Mouse (Mus musculus) forebrain, embryonic 12.5 days (tissue): ENCODE measurements around the gene Madcam1. TPM values are rescaled to one million over a fixed set of nuclear protein-coding genes. Genes with fewer than 3 reads are reported as not detected.

Source experiments
- ATAC-seq: fragments of 200-750 bp; cut with Nextera tagmentation; 2 replicates; pipeline ENCODE4 v1.8.0; 2017; ENCODE audit warnings: moderate TSS enrichment; ENCODE audit not compliant: low FRiP score
- H3K27ac ChIP-seq: fragments of 300-500 bp; sonication (generic); 2 replicates; pipeline ENCODE4 v1.5.1; 2016; ENCODE audit warnings: mild to moderate bottlenecking
- H3K27me3 ChIP-seq: fragments of 300-500 bp; sonication (generic); 2 replicates; pipeline ENCODE4 v1.6.1; 2016; ENCODE audit warnings: mild to moderate bottlenecking
- H3K36me3 ChIP-seq: fragments of 300-500 bp; sonication (generic); replicated peaks from 2 replicates; pipeline ENCODE4 v1.6.1; 2016; ENCODE audit warnings: mild to moderate bottlenecking
- H3K4me1 ChIP-seq: fragments of 300-500 bp; sonication (generic); 2 replicates; pipeline ENCODE4 v1.6.1; 2016
- H3K4me2 ChIP-seq: fragments of 300-500 bp; sonication (generic); 2 replicates; pipeline ENCODE4 v1.6.1; 2016; ENCODE audit warnings: mild to moderate bottlenecking, moderate library complexity
- H3K4me3 ChIP-seq: fragments of 300-500 bp; sonication (generic); replicated peaks from 2 replicates; pipeline ENCODE4 v1.5.1; 2016; ENCODE audit warnings: mild to moderate bottlenecking
- H3K9ac ChIP-seq: fragments of 300-500 bp; sonication (generic); 2 replicates; pipeline ENCODE4 v1.6.1; 2016; ENCODE audit warnings: mild to moderate bottlenecking
- H3K9me3 ChIP-seq: fragments of 300-500 bp; sonication (generic); 2 replicates; pipeline ENCODE4 v1.6.1; 2016
- WGBS: fragments of 180-500 bp; shearing (Covaris S2); methylation state at CpG from one replicate; pipeline ENCODE4 v1.1.7; 2016; 5-methylcytosine and 5-hydroxymethylcytosine counted together
- polyA plus RNA-seq: library from polyadenylated mRNA; unstranded; fragments of >200 nt; fragmentation: Nextera tagmentation; extraction: Ambion mirVana; gene quantifications from 2 replicates; pipeline ENCODE4 v1.2.1, GENCODE M21; 2016

Madcam1 gene
- polyA plus RNA-seq, 1 experiment from 2014 or later = 1.0 TPM

- Histone ChIP-seq H3K27ac (0 out of 2 replicates have a peak overlapping the region, but pooled peaks have one; percentile 81), H3K4me1 (peaks cover 21% of the 10 kb centered on the region), H3K9ac (0 out of 2 replicates have a peak overlapping the region, but pooled peaks have one; percentile 21), H3K27me3 (peaks cover 42% of the 10 kb centered on the region), H3K9me3 (no peaks in the 10 kb centered on the region), H3K4me2 (peak overlapping the region; percentile 86), H3K4me3 (peak overlapping the region; percentile 78), H3K36me3 (no peaks in the 10 kb centered on the region)
- WGBS = 4% methylated on average over 23 of the region's 23 CpGs
- ATAC-seq = peak; percentile 30; the same call in 1 of the 2 replicates
Observed at GRCm38 (mm10) chr10:79638486-79639204, 25.7 kb upstream of the Madcam1 start.

- Histone ChIP-seq H3K9ac (no peak within 1 kb of the TSS), H3K27ac (no peak within 1 kb of the TSS), H3K4me2 (no peak within 1 kb of the TSS), H3K36me3 (no peaks in the 10 kb centered on the region), H3K27me3 (no peaks in the 10 kb centered on the region; the same call in 1 of the 2 replicates), H3K9me3 (no peaks in the 10 kb centered on the region), H3K4me1 (no peaks in the 10 kb centered on the region), H3K4me3 (no peak within 1 kb of the TSS)
- 81% methylated on average over 8 of the region's 8 CpGs for WGBS
- no peak for ATAC-seq
Observed at GRCm38 (mm10) chr10:79645711-79646110, 18.6 kb upstream of the Madcam1 start, which contains the start of gene Odf3l2. Gene Odf3l2, minus strand, starts transcription at chr10:79645738.

- Histone ChIP-seq H3K4me1 (peaks cover 2% of the 10 kb centered on the region; the same call in 1 of the 2 replicates), H3K27ac (no peak overlapping the region), H3K36me3 (no peaks in the 10 kb centered on the region), H3K27me3 (peaks cover 4% of the 10 kb centered on the region), H3K9ac (no peak overlapping the region), H3K4me3 (no peak overlapping the region), H3K9me3 (no peaks in the 10 kb centered on the region), H3K4me2 (no peak overlapping the region)
- WGBS = 33% methylated on average over 7 of the region's 7 CpGs
- peak; percentile 44; the same call in 1 of the 2 replicates for ATAC-seq
Observed at GRCm38 (mm10) chr10:79649070-79649751, 15.1 kb upstream of the Madcam1 start.

GRCm38 (mm10) chr10:79652789-79653188 lies 11.6 kb upstream of the Madcam1 start:
- Histone ChIP-seq H3K9ac (no peak overlapping the region), H3K36me3 (no peaks in the 10 kb centered on the region), H3K9me3 (no peaks in the 10 kb centered on the region), H3K4me3 (no peak overlapping the region), H3K27me3 (peaks cover 4% of the 10 kb centered on the region), H3K4me1 (peaks cover 16% of the 10 kb centered on the region), H3K4me2 (no peak overlapping the region), H3K27ac (no peak overlapping the region)
- ATAC-seq = no peak
- 85% methylated on average over 7 of the region's 7 CpGs for WGBS

- 28% methylated on average over 1 of the region's 1 CpGs for WGBS
- Histone ChIP-seq H3K4me2 (no peak overlapping the region), H3K27ac (0 out of 2 replicates have a peak overlapping the region, but pooled peaks have one; percentile 32)
Observed at GRCm38 (mm10) chr10:79654946-79655395, 9.4 kb upstream of the Madcam1 start.

GRCm38 (mm10) chr10:79658829-79659228 lies 5.5 kb upstream of the Madcam1 start:
- WGBS = 15% methylated on average over 4 of the region's 4 CpGs
- H3K36me3 ChIP-seq = no peaks in the 10 kb centered on the region
- H3K4me3 ChIP-seq = no peak overlapping the region
- H3K27me3 ChIP-seq = peaks cover under 1% of the 10 kb centered on the region; the same call in 1 of the 2 replicates
- H3K9me3 ChIP-seq = no peaks in the 10 kb centered on the region
- ATAC-seq = no peak
- H3K4me1 ChIP-seq = peaks cover 16% of the 10 kb centered on the region
- H3K27ac ChIP-seq = no peak overlapping the region
- no peak overlapping the region for H3K9ac ChIP-seq
- H3K4me2 ChIP-seq = no peak overlapping the region

More at GRCm38 (mm10) chr10:79654946-79655395, 9.4 kb upstream of the Madcam1 start:
- Histone ChIP-seq H3K27me3 (peaks cover 4% of the 10 kb centered on the region), H3K9me3 (no peaks in the 10 kb centered on the region), H3K36me3 (no peaks in the 10 kb centered on the region), H3K4me1 (peaks cover 16% of the 10 kb centered on the region), H3K9ac (no peak overlapping the region), H3K4me3 (no peak overlapping the region)
- ATAC-seq = peak; percentile 76

GRCm38 (mm10) chr10:79660298-79660697 lies 4.1 kb upstream of the Madcam1 start:
- Histone ChIP-seq H3K36me3 (no peaks in the 10 kb centered on the region), H3K27ac (no peak overlapping the region), H3K27me3 (no peaks in the 10 kb centered on the region), H3K4me1 (peaks cover 7% of the 10 kb centered on the region; the same call in 1 of the 2 replicates), H3K9me3 (no peaks in the 10 kb centered on the region), H3K9ac (no peak overlapping the region), H3K4me2 (no peak overlapping the region), H3K4me3 (no peak overlapping the region)
- 77% methylated on average over 2 of the region's 2 CpGs for WGBS
- no peak for ATAC-seq

- ATAC-seq = no peak
- H3K27ac ChIP-seq = no peak overlapping the region
Observed at GRCm38 (mm10) chr10:79661861-79662260, 2.5 kb upstream of the Madcam1 start.

GRCm38 (mm10) chr10:79665051-79665450 lies 692 bp downstream of the Madcam1 start:
- Histone ChIP-seq H3K4me1 (peaks cover 12% of the 10 kb centered on the region), H3K9ac (no peak overlapping the region), H3K27ac (no peak overlapping the region), H3K27me3 (no peaks in the 10 kb centered on the region), H3K36me3 (no peaks in the 10 kb centered on the region), H3K9me3 (no peaks in the 10 kb centered on the region), H3K4me2 (no peak overlapping the region), H3K4me3 (no peak overlapping the region)
- 79% methylated on average over 8 of the region's 8 CpGs for WGBS
- no peak for ATAC-seq

More at GRCm38 (mm10) chr10:79661861-79662260, 2.5 kb upstream of the Madcam1 start:
- H3K27me3 ChIP-seq = no peaks in the 10 kb centered on the region
- WGBS = 65% methylated on average over 2 of the region's 3 CpGs
- no peak overlapping the region for H3K9ac ChIP-seq
- H3K4me2 ChIP-seq = no peak overlapping the region
- H3K36me3 ChIP-seq = no peaks in the 10 kb centered on the region
- H3K4me3 ChIP-seq = no peak overlapping the region
- no peaks in the 10 kb centered on the region for H3K9me3 ChIP-seq
- 0 out of 2 replicates have a peak, but pooled peaks cover 4% of the 10 kb centered on the region for H3K4me1 ChIP-seq

- no peaks in the 10 kb centered on the region for H3K9me3 ChIP-seq
- H3K4me3 ChIP-seq = no peak overlapping the region
- whole genome bisulfite sequencing = 76% methylated on average over 9 of the region's 9 CpGs
- H3K9ac ChIP-seq = no peak overlapping the region
- H3K36me3 ChIP-seq = no peaks in the 10 kb centered on the region
- H3K27me3 ChIP-seq = no peaks in the 10 kb centered on the region
- ATAC-seq = no peak
- peaks cover 26% of the 10 kb centered on the region for H3K4me1 ChIP-seq
- H3K27ac ChIP-seq = no peak overlapping the region
- no peak overlapping the region for H3K4me2 ChIP-seq
Observed at GRCm38 (mm10) chr10:79666493-79666892, 2.1 kb downstream of the Madcam1 start.

- 85% methylated on average over 5 of the region's 5 CpGs for WGBS
- Histone ChIP-seq H3K4me2 (no peak overlapping the region), H3K27ac (no peak overlapping the region; the same call in 1 of the 2 replicates), H3K4me3 (no peak overlapping the region), H3K4me1 (peaks cover 29% of the 10 kb centered on the region), H3K27me3 (no peaks in the 10 kb centered on the region), H3K36me3 (peaks cover 5% of the 10 kb centered on the region; the same call in 1 of the 2 replicates), H3K9ac (0 out of 2 replicates have a peak overlapping the region, but pooled peaks have one; percentile 83), H3K9me3 (no peaks in the 10 kb centered on the region)
- ATAC-seq = no peak
Observed at GRCm38 (mm10) chr10:79668076-79668475, 3.7 kb downstream of the Madcam1 start.
